In genomic region chr17:71230108-71230709, GRCm38 (mm10) we compare ENCODE assay signal across 10 mouse cellular contexts. TPM values are rescaled to one million over a fixed set of nuclear protein-coding genes. Genes with fewer than 3 reads are reported as not detected.
DNase-seq lines count a peak whose midpoint lies in the region; ATAC-seq and TF ChIP-seq lines count a peak whose summit lies in the region.
"Had no signal": no experiment of that assay in that cellular context is flagged by ENCODE, and none has a peak within 500 bp of the region (broad histone marks: within the 10 kb centered on the region; RNA-seq: fewer than 3 reads in every experiment).

No protein-coding gene starts in this region.

- no peaks in the 10 kb centered on the region for H3K9me3 ChIP-seq in forebrain, embryonic 12.5 days
- no peaks in the 10 kb centered on the region for H3K9me3 ChIP-seq in forebrain, embryonic 11.5 days (ENCODE audit: control insufficient read depth, low read length)
- no peaks in the 10 kb centered on the region for H3K9me3 ChIP-seq in lung, embryonic 14.5 days (ENCODE audit: low read depth, low read length)
- H3K9me3 ChIP-seq in hindbrain, postnatal 0 days (ENCODE audit: low read length) = no peaks in the 10 kb centered on the region
- H3K9me3 ChIP-seq: stomach, embryonic 15.5 days had no signal

- no peaks in the 10 kb centered on the region for H3K27me3 ChIP-seq in forebrain, embryonic 12.5 days
- no peaks in the 10 kb centered on the region for H3K27me3 ChIP-seq in forebrain, embryonic 11.5 days (ENCODE audit: control insufficient read depth, insufficient read depth, low read length)
- H3K27me3 ChIP-seq in lung, embryonic 14.5 days (ENCODE audit: insufficient read depth, low read length) = no peaks in the 10 kb centered on the region
- no peaks in the 10 kb centered on the region for H3K27me3 ChIP-seq in hindbrain, postnatal 0 days (ENCODE audit: insufficient read depth, low read length)
- H3K27me3 ChIP-seq: stomach, embryonic 15.5 days had no signal

- no peak overlapping the region for H3K4me3 ChIP-seq in forebrain, embryonic 12.5 days (replicated peaks)
- H3K4me3 ChIP-seq in forebrain, embryonic 11.5 days (ENCODE audit: low read depth, low read length) = no peak overlapping the region
- H3K4me3 ChIP-seq in lung, embryonic 14.5 days (ENCODE audit: low read depth, low read length) = no peak overlapping the region
- no peak overlapping the region for H3K4me3 ChIP-seq in hindbrain, postnatal 0 days (ENCODE audit: low read length)
- H3K4me3 ChIP-seq: stomach, embryonic 15.5 days had no signal

- H3K9ac ChIP-seq in forebrain, embryonic 12.5 days = no peak overlapping the region
- H3K9ac ChIP-seq in forebrain, embryonic 11.5 days (ENCODE audit: low read length) = no peak overlapping the region
- H3K9ac ChIP-seq in lung, embryonic 14.5 days = no peak overlapping the region
- no peak overlapping the region for H3K9ac ChIP-seq in hindbrain, postnatal 0 days (replicated peaks; ENCODE audit: low read length)
- H3K9ac ChIP-seq: stomach, embryonic 15.5 days had no signal

- TF ChIP-seq CTCF in lung, embryonic 14.5 days (IDR thresholded peaks at IDR 0.05; ENCODE audit: low read depth) = peak; percentile 48; the same call in 1 of the 2 replicates
- TF ChIP-seq CTCF in hindbrain, postnatal 0 days (IDR thresholded peaks at IDR 0.05; ENCODE audit: low read depth) = peak; percentile 49

- 0 out of 2 replicates have a peak overlapping the region, but pooled peaks have one; percentile 26 for H3K27ac ChIP-seq in forebrain, embryonic 12.5 days
- H3K27ac ChIP-seq in forebrain, embryonic 11.5 days (ENCODE audit: low read depth, low read length) = no peak overlapping the region
- H3K27ac ChIP-seq in lung, embryonic 14.5 days (ENCODE audit: low read depth) = no peak overlapping the region
- no peak overlapping the region for H3K27ac ChIP-seq in hindbrain, postnatal 0 days
- H3K27ac ChIP-seq: stomach, embryonic 15.5 days had no signal

- H3K36me3 ChIP-seq in forebrain, embryonic 12.5 days (replicated peaks) = peaks cover 40% of the 10 kb centered on the region
- no peaks in the 10 kb centered on the region; the same call in 1 of the 2 replicates for H3K36me3 ChIP-seq in forebrain, embryonic 11.5 days (ENCODE audit: control insufficient read depth, insufficient read depth, low read length)
- H3K36me3 ChIP-seq in lung, embryonic 14.5 days (ENCODE audit: insufficient read depth) = peaks cover 40% of the 10 kb centered on the region
- 0 out of 2 replicates have a peak, but pooled peaks cover 4% of the 10 kb centered on the region for H3K36me3 ChIP-seq in hindbrain, postnatal 0 days (ENCODE audit: insufficient read depth, low read length)

- H3K4me1 ChIP-seq in forebrain, embryonic 12.5 days = no peaks in the 10 kb centered on the region
- H3K4me1 ChIP-seq in forebrain, embryonic 11.5 days (replicated peaks; ENCODE audit: control insufficient read depth, insufficient read depth, low read length) = no peaks in the 10 kb centered on the region
- H3K4me1 ChIP-seq in lung, embryonic 14.5 days (ENCODE audit: insufficient read depth) = no peaks in the 10 kb centered on the region
- no peaks in the 10 kb centered on the region for H3K4me1 ChIP-seq in hindbrain, postnatal 0 days (ENCODE audit: insufficient read depth, low read length)
- H3K4me1 ChIP-seq: stomach, embryonic 15.5 days had no signal

- no peak overlapping the region for H3K4me2 ChIP-seq in forebrain, embryonic 12.5 days
- no peak overlapping the region for H3K4me2 ChIP-seq in forebrain, embryonic 11.5 days (ENCODE audit: low read depth, low read length, severe bottlenecking)
- H3K4me2 ChIP-seq in lung, embryonic 14.5 days = no peak overlapping the region
- no peak overlapping the region for H3K4me2 ChIP-seq in hindbrain, postnatal 0 days (ENCODE audit: low read depth, low read length)
- H3K4me2 ChIP-seq: stomach, embryonic 15.5 days had no signal

- no peak for ATAC-seq in forebrain, embryonic 12.5 days (ENCODE audit: low FRiP score)
- no peak for ATAC-seq in forebrain, embryonic 11.5 days (replicated peaks; ENCODE audit: low FRiP score)
- no peak for ATAC-seq in lung, embryonic 14.5 days (ENCODE audit: insufficient read depth)
- ATAC-seq in hindbrain, postnatal 0 days = no peak

- WGBS in forebrain, embryonic 12.5 days = 79% methylated on average over 9 of the region's 9 CpGs
- WGBS in forebrain, embryonic 11.5 days = 82% methylated on average over 9 of the region's 9 CpGs
- 65% methylated on average over 9 of the region's 9 CpGs for WGBS in lung, embryonic 14.5 days
- WGBS in hindbrain, postnatal 0 days = 70% methylated on average over 9 of the region's 9 CpGs

- no peak for DNase-seq in forebrain, embryonic 11.5 days (ENCODE audit: low spot score)
- peak; percentile 72 for DNase-seq in lung, embryonic 14.5 days
- DNase-seq in lung, postnatal 14 days = no peak
- DNase-seq in hindbrain, postnatal 0 days (ENCODE audit: low spot score) = peak; percentile 56
- DNase-seq in naive thymus-derived CD4-positive, alpha-beta T cell, adult 2 months (ENCODE audit: low read depth) = peak; percentile 33
- no peak for DNase-seq in layer of hippocampus, postnatal 36 days
- no peak for DNase-seq in urinary bladder, adult 2 months (ENCODE audit: low spot score)
- DNase-seq: adrenal gland, postnatal 10 days had no signal

RNA-seq across cellular contexts. Expression of gene Lpin2, which starts 47.8 kb away (rescaled TPM):
- polyA plus RNA-seq in forebrain, embryonic 12.5 days (2016; fragmentation: Nextera tagmentation; extraction: Ambion mirVana) = 41.5 and 45.3 TPM in 2 replicates
- polyA plus RNA-seq in forebrain, embryonic 11.5 days (2014; fragmentation: Nextera tagmentation; extraction: Ambion mirVana) = 47.5 and 53.5 TPM in 2 replicates
- polyA plus RNA-seq in lung, embryonic 14.5 days (2014; fragmentation: Nextera tagmentation; extraction: Ambion mirVana) = 37.2 and 39.9 TPM in 2 replicates
- total RNA-seq in hindbrain, postnatal 0 days (2014; rRNA removed) = 48.9 and 49.8 TPM in 2 replicates
- 39.5 and 39.9 TPM in 2 replicates for polyA plus RNA-seq in hindbrain, postnatal 0 days (2015; fragmentation: Nextera tagmentation; extraction: Ambion mirVana)
- 100 to 1,000 TPM; 103 to 118 TPM for total RNA-seq in layer of hippocampus, postnatal 36 days (2021)
- 13.7 and 18.8 TPM in 2 replicates for polyA plus RNA-seq in urinary bladder, adult 2 months (2012; rRNA removed)

Comparison
In these comparisons a context has a peak if more than half of its experiments do, and no peak if none do; other contexts are left out.
1. DNase-seq: peak in lung, embryonic 14.5 days (single experiment), hindbrain, postnatal 0 days (single experiment) and naive thymus-derived CD4-positive, alpha-beta T cell, adult 2 months (single experiment); none in forebrain, embryonic 11.5 days (single experiment), lung, postnatal 14 days (single experiment), layer of hippocampus, postnatal 36 days (0 of 2) and urinary bladder, adult 2 months (single experiment).